Mouse (Mus musculus) monocyte, adult 59 days (primary cell): ENCODE results near the gene Pla2g12a. TPM values are rescaled to one million over a fixed set of nuclear protein-coding genes. Genes with fewer than 3 reads are reported as not detected.

Experiments
- total RNA-seq, 2 experiments: library from RNA; stranded (reverse); gene quantifications; one replicate each; pipeline ENCODE4 v1.2.4; 2023

Pla2g12a gene
- 1 to 10 TPM; 4.9 to 5.0 TPM for total RNA-seq

DNA sequence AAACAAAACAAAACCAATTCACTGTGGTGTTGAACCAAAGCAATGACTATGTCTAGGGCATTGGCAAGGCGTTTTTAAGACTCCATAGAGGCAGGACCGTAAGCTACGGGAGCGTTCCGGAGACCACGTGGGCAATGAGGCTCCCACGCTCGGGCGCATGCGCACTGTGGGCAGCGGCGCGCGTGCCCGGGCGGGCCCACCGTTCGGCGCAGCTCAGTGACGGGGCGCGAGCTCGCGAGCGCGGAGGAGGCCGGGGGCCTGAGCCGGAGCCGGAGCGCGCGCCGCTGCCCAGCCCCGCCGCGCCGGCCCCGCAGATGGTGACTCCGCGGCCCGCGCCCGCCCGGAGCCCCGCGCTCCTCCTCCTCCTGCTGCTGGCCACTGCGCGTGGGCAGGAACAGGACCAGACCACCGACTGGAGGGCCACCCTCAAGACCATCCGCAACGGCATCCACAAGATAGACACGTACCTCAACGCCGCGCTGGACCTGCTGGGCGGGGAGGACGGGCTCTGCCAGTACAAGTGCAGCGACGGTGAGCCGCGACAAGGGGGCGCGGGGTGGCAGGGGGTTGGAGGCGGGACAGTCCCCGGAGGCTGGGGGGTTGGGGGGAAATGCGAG lies at the start of gene Pla2g12a:
TSS of gene Pla2g12a (plus strand) at position 202 of the 617 bp plus-strand sequence.

GRCm38 (mm10) chr3:129831035-129831568 lies 47.3 kb upstream of the Pla2g12a start, which contains the start of gene Gar1:
Gene Gar1 (minus strand): TSS chr3:129831396.

DNA sequence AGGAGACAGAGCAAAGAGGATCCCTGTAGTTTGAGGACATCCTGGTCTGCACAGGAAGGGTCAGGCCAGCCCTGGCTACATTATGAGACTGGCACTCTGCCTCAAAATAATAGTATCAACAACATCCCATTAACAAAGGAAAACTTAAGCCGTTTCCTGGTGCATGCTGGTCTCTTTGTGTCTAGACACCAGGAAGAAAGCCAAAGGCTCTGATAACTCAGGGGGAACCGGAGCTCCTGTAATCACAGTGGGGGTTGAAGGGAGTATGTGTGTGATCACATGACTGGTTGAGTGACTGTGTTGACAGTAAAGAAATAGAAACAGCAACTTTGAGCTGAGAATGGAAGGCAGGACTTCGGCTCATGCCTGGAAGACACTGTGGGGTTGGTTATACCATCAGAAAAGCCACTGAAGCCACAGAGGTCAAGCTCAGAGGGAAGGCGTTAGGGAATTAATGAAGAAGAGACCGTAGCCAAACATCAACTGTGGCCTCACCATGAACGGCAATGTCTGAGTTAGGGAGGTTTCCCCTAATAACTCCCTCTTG lies 42.9 kb upstream of the Pla2g12a start, which contains the start of gene Cfi:
TSS of gene Cfi (plus strand) at position 497 of the 547 bp plus-strand sequence.

DNA sequence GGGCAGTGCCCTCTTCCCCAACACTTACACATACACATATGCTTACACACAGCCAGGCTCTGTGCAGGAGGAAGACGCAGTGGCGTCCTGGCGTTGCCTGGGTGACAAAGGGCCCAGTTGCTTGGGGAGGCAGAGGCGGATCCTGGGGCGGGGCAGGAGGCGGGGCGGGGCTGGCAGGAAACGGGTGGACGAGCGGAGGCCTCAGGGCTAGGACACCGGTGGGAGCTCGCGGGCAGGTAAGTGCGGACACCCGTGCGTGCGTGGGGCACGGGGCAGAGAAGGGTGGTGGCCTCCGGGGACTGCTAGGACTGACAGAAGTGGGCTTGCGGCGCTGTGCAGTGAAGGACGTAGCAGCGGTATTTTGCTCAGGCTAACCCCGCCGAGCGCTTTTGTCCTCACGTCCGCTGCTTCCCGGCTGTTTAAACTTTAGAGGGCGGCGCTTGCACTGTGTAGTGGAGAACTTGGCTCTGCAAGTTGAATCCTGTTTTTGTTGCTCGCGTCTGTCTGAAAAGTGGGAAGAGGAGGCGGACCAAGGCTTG lies 22.9 kb downstream of the Pla2g12a start, which contains the start of gene Casp6:
TSS of gene Casp6 (plus strand) at position 155 of the 539 bp plus-strand sequence.

Other genes starting within 250 kb of the Pla2g12a start
- gene Egf, start 123.3 kb upstream of the Pla2g12a start, total RNA-seq = 1 to 10 TPM; 1.0 to 2.2 TPM
- gene Lrit3, start 74.6 kb upstream of the Pla2g12a start, total RNA-seq = not detected
- gene Rrh, start 56.0 kb upstream of the Pla2g12a start, total RNA-seq = under 1 TPM; 0.49 to 0.68 TPM
- gene Gar1, start 47.2 kb upstream of the Pla2g12a start, total RNA-seq = 10 to 100 TPM; 30.9 to 32.8 TPM
- not detected for gene Cfi, start 42.7 kb upstream of the Pla2g12a start, total RNA-seq
- gene Casp6, start 22.8 kb downstream of the Pla2g12a start, total RNA-seq = 10 to 100 TPM; 20.4 to 24.7 TPM
- gene Mcub, start 91.6 kb downstream of the Pla2g12a start, total RNA-seq = 100 to 1,000 TPM; 100 to 109 TPM
- gene Sec24b, start 182.9 kb downstream of the Pla2g12a start, total RNA-seq = 100 to 1,000 TPM; 141 to 163 TPM